Mouse (Mus musculus) ES-CJ7 (cell line): ENCODE measurements around the gene St3gal2.
"Not testable (repeated sequence)": the region's sequence is repeated elsewhere in the genome, so short reads cannot be mapped to it uniquely, and the experiment has no call there.

Experiments
- DNase-seq: peaks from one replicate; pipeline ENCODE4 v3.0.0; 2011; ENCODE audit warnings: low read depth, low spot score

Gene St3gal2

GRCm38 (mm10) chr8:110990017-110990416, 70.3 kb downstream of the St3gal2 start:
- DNase-seq = no peak

DNA sequence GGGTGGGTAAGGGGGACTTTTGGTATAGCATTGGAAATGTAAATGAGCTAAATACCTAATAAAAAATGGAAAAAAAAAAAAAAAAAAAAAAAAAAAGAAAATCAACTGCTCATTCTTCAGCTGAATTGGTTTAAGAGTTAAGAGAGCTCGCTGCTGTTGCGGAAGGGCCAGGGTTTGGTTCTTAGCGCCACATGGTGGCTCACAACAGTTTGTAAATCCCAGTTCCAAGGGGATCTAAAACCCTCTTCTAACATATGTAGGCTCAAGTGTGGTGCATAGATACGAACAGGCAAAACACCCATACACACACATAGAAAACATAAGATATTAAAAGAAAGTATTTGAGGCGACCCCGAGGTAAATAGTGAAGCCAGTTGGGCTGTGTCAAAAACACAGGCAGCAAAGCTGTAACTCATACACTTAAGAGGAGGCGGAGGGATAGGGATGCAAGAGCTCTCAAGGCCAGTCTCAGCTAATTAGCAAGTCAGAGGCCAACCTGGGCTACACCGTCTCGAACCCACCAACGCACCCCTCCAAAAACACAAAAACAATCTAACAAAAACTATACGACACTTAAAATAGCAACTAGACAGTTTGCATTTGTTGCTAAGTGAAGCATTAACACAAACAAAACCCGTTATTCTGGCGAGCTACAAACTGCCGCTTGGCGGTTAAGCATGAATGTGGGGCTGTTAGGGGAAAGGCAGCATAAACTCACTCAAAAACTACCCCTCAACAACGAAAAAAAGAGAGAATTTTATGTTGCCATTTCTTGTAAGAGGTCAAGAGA, 77.1 kb downstream of the St3gal2 start:
- peak; percentile 41 for DNase-seq

DNA sequence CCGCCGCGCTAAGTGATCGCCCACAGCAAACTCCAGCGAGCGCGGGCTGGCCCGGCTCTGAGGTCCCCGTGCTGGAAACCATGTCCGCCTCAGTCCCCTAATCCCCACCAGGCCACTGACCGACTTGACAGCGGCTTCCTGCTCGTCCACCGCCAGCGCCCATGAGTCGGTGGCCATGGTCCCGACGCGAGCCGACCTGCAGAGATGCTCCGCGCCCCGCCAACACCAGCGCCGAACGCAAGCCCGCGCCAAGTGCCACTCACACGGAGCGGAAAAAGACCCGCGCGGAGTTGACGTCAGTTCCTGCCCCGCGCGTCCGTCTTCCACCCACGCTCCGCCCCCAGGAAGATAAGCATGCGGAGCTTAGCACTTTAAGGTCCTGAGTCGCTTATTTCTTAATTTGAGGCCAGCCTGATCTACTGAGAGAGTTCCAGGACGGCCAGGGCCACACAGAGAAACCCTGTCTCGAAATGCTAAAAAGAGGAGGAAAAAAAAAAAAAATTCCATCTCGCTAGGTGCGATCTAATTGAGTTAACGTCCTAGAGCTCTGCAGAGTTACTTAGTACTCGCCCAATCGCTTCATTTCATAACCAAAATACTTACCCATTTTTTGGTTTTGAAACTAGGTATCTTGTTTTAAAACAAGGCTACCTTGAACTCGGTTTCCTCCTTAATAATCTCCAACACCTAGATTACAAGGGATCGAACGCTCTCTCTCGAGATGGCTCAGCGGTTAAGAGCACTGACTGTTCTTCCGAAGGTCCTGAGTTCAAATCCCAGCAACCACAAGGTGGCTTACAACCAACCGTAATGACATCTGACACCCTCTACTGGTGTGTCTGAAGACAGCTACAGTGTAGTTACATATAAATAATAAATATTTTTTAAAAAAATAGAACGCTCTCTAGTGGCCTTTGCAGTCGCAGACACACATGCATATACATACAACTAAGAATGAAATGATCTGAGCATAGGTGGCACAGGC, 78.1 kb downstream of the St3gal2 start, which contains the start of gene Ddx19a:
TSS of gene Ddx19a (minus strand) at position 254 of the 985 bp plus-strand sequence.
- peak; percentile 93 for DNase-seq

DNA sequence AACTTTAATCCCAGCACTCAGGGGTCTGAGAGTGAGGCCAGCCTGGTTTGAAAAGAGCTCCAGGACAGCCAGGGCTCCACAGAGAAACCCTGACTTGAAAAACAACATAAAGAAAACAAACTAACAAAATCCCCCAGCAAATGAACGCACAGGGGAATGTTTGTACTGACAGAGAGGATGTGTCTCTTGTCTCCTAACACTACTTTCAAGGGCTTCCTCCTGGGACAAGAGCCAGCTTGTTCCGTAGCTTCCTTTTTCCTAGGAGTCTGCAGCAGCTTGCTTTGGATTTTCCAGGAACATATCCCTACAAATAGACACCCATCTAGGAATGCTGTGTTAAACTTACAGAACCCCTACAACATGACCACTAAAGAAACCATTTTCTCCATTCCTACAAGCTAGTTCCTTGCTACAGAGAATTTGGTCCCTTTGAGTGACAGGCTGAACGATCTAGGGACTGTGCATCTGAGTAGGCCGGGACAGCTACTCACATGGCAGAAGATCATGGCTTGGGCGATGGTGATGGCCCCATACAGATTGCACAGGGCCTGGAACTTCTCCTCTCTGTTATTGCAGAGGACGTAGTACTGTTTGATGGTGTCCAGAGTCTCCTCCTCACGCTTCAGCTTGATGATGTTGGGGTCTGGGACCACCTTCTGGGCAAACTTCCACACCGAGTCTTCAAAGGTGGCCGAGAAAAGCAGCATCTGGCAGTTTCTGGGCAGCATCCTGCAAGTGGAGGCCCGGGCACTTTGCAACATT, 90.7 kb downstream of the St3gal2 start:
- not testable (repeated sequence) for DNase-seq
